Comparison of ENCODE assay signal across 8 mouse cellular contexts in genomic region chr19:32210099-32210449, GRCm38 (mm10).
DNase-seq lines count a peak whose midpoint lies in the region; ATAC-seq and TF ChIP-seq lines count a peak whose summit lies in the region.

No protein-coding gene starts in this region.

- peak overlapping the region; percentile 97 for H3K27ac ChIP-seq in heart, adult 2 months
- peak overlapping the region; percentile 87 for H3K27ac ChIP-seq in embryonic facial prominence, embryonic 14.5 days (replicated peaks; ENCODE audit: low read depth, low read length)
- H3K27ac ChIP-seq in intestine, embryonic 14.5 days (ENCODE audit: low read depth), result peak overlapping the region; percentile 86; the same call in 1 of the 2 replicates
- H3K27ac ChIP-seq in lung, embryonic 14.5 days (ENCODE audit: low read depth), result peak overlapping the region; percentile 87
- H3K27ac ChIP-seq in neural tube, embryonic 15.5 days (replicated peaks), result no peak overlapping the region; the same call in 1 of the 2 replicates

- WGBS in heart, adult 2 months, result 0% methylated on average over 5 of the region's 5 CpGs
- 6% methylated on average over 5 of the region's 5 CpGs for WGBS in embryonic facial prominence, embryonic 14.5 days
- WGBS in intestine, embryonic 14.5 days, result 17% methylated on average over 5 of the region's 5 CpGs
- WGBS in lung, embryonic 14.5 days, result 6% methylated on average over 5 of the region's 5 CpGs
- 36% methylated on average over 5 of the region's 5 CpGs for WGBS in neural tube, embryonic 15.5 days

- peaks cover 3% of the 10 kb centered on the region; the same call in 1 of the 2 replicates for H3K36me3 ChIP-seq in heart, adult 2 months (ENCODE audit: control insufficient read depth, insufficient read depth, low read length)
- no peaks in the 10 kb centered on the region for H3K36me3 ChIP-seq in embryonic facial prominence, embryonic 14.5 days (ENCODE audit: control insufficient read depth, insufficient read depth, low read length)
- no peaks in the 10 kb centered on the region for H3K36me3 ChIP-seq in intestine, embryonic 14.5 days (ENCODE audit: control insufficient read depth, insufficient read depth, low read length)
- no peaks in the 10 kb centered on the region for H3K36me3 ChIP-seq in lung, embryonic 14.5 days (ENCODE audit: insufficient read depth)
- no peaks in the 10 kb centered on the region for H3K36me3 ChIP-seq in neural tube, embryonic 15.5 days

- no peak for TF ChIP-seq EP300 in heart, adult 2 months (IDR thresholded peaks at IDR 0.05; ENCODE audit: insufficient read depth, low read depth, low read length)

- intact Hi-C loops in heart, adult 2 months (cut with DNase I), result loop anchor here (5.0 kb wide), 4 partner anchors 38 to 177 kb away; partner anchors contain the start of gene Sgms1

- TF ChIP-seq CTCF in heart, adult 2 months (IDR thresholded peaks at IDR 0.05), result no peak
- no peak for TF ChIP-seq CTCF in lung, embryonic 14.5 days (IDR thresholded peaks at IDR 0.05; ENCODE audit: low read depth)

- peak overlapping the region; percentile 73 for H3K9ac ChIP-seq in heart, adult 2 months (ENCODE audit: low read depth, low read length)
- H3K9ac ChIP-seq in embryonic facial prominence, embryonic 14.5 days (ENCODE audit: low read depth, low read length), result peak overlapping the region; percentile 68
- H3K9ac ChIP-seq in intestine, embryonic 14.5 days (ENCODE audit: low read length), result peak overlapping the region; percentile 49
- H3K9ac ChIP-seq in lung, embryonic 14.5 days, result peak overlapping the region; percentile 57
- no peak overlapping the region for H3K9ac ChIP-seq in neural tube, embryonic 15.5 days (replicated peaks)

- H3K4me2 ChIP-seq in embryonic facial prominence, embryonic 14.5 days (ENCODE audit: low read depth, low read length), result peak overlapping the region; percentile 89
- peak overlapping the region; percentile 80 for H3K4me2 ChIP-seq in intestine, embryonic 14.5 days (ENCODE audit: low read length)
- peak overlapping the region; percentile 76 for H3K4me2 ChIP-seq in lung, embryonic 14.5 days
- peak overlapping the region; percentile 51 for H3K4me2 ChIP-seq in neural tube, embryonic 15.5 days

- H3K79me2 ChIP-seq in heart, adult 2 months (replicated peaks; ENCODE audit: control insufficient read depth, insufficient read depth, low read length), result no peaks in the 10 kb centered on the region

- DNase-seq in heart, adult 2 months, result peak in 1 of 2 experiments; percentile 73
- no peak for DNase-seq in heart, postnatal 4 days
- peak; percentile 42 for DNase-seq in embryonic facial prominence, embryonic 14.5 days (ENCODE audit: low spot score)
- peak; percentile 58 for DNase-seq in intestine, embryonic 14.5 days (ENCODE audit: low spot score)
- peak; percentile 55 for DNase-seq in lung, embryonic 14.5 days
- DNase-seq in frontal cortex, postnatal 14 days (ENCODE audit: low spot score in 2 of 2), result no peak
- DNase-seq in embryo, embryonic 9.5 days (ENCODE audit: extremely low spot score), result no peak

- H3K27me3 ChIP-seq in heart, adult 2 months (ENCODE audit: control insufficient read depth, insufficient read depth, low read length), result no peaks in the 10 kb centered on the region
- H3K27me3 ChIP-seq in embryonic facial prominence, embryonic 14.5 days (replicated peaks; ENCODE audit: control insufficient read depth, insufficient read depth, low read length), result no peaks in the 10 kb centered on the region
- H3K27me3 ChIP-seq in intestine, embryonic 14.5 days (replicated peaks; ENCODE audit: control insufficient read depth, insufficient read depth, low read length), result no peaks in the 10 kb centered on the region
- H3K27me3 ChIP-seq in lung, embryonic 14.5 days (ENCODE audit: insufficient read depth, low read length), result no peaks in the 10 kb centered on the region
- H3K27me3 ChIP-seq in neural tube, embryonic 15.5 days (replicated peaks), result 0 out of 2 replicates have a peak, but pooled peaks cover 3% of the 10 kb centered on the region

- H3K4me3 ChIP-seq in heart, adult 2 months, result peak overlapping the region; percentile 60
- peak overlapping the region; percentile 55 for H3K4me3 ChIP-seq in embryonic facial prominence, embryonic 14.5 days (ENCODE audit: low read depth, low read length)
- H3K4me3 ChIP-seq in intestine, embryonic 14.5 days (ENCODE audit: low read depth, low read length), result peak overlapping the region; percentile 53
- peak overlapping the region; percentile 50 for H3K4me3 ChIP-seq in lung, embryonic 14.5 days (ENCODE audit: low read depth, low read length)
- H3K4me3 ChIP-seq in neural tube, embryonic 15.5 days (replicated peaks), result peak overlapping the region; percentile 27

- ATAC-seq in embryonic facial prominence, embryonic 14.5 days (ENCODE audit: low read depth), result 0 out of 2 replicates have a peak, but pooled peaks have one; percentile 19
- ATAC-seq in intestine, embryonic 14.5 days (replicated peaks; ENCODE audit: low FRiP score, low TSS enrichment, low read depth), result no peak
- no peak for ATAC-seq in lung, embryonic 14.5 days (ENCODE audit: insufficient read depth)
- no peak for ATAC-seq in neural tube, embryonic 15.5 days (ENCODE audit: low FRiP score)

- no peaks in the 10 kb centered on the region for H3K9me3 ChIP-seq in embryonic facial prominence, embryonic 14.5 days (ENCODE audit: control insufficient read depth, low read length)
- no peaks in the 10 kb centered on the region for H3K9me3 ChIP-seq in intestine, embryonic 14.5 days (ENCODE audit: control insufficient read depth, low read length)
- no peaks in the 10 kb centered on the region for H3K9me3 ChIP-seq in lung, embryonic 14.5 days (ENCODE audit: low read depth, low read length)
- H3K9me3 ChIP-seq in neural tube, embryonic 15.5 days (replicated peaks), result 0 out of 2 replicates have a peak, but pooled peaks cover 8% of the 10 kb centered on the region

- TF ChIP-seq POLR2A in heart, adult 2 months (IDR thresholded peaks at IDR 0.05; ENCODE audit: insufficient read depth, low read depth, low read length), result no peak

- H3K4me1 ChIP-seq in heart, adult 2 months (ENCODE audit: control insufficient read depth, insufficient read depth, low read length), result peaks cover 11% of the 10 kb centered on the region
- H3K4me1 ChIP-seq in embryonic facial prominence, embryonic 14.5 days (ENCODE audit: control insufficient read depth, insufficient read depth, low read length), result peaks cover 9% of the 10 kb centered on the region; the same call in 1 of the 2 replicates
- H3K4me1 ChIP-seq in intestine, embryonic 14.5 days (replicated peaks; ENCODE audit: control insufficient read depth, insufficient read depth, low read length), result peaks cover 12% of the 10 kb centered on the region
- no peaks in the 10 kb centered on the region for H3K4me1 ChIP-seq in lung, embryonic 14.5 days (ENCODE audit: insufficient read depth)
- peaks cover 7% of the 10 kb centered on the region for H3K4me1 ChIP-seq in neural tube, embryonic 15.5 days

Comparison
In these comparisons a context has a peak if more than half of its experiments do, and no peak if none do; other contexts are left out.
1. DNase-seq: peak in embryonic facial prominence, embryonic 14.5 days (single experiment), intestine, embryonic 14.5 days (single experiment) and lung, embryonic 14.5 days (single experiment); none in heart, postnatal 4 days (single experiment), frontal cortex, postnatal 14 days (0 of 2) and embryo, embryonic 9.5 days (single experiment).
2. Peak in every context shown above with its lines, with median percentiles within 50 percentile points of each other: H3K4me3 ChIP-seq and H3K4me2 ChIP-seq.